In genomic region chr2:170658520-170658919, GRCm38 (mm10) we compare ENCODE assay signal across 27 mouse cellular contexts. TPM values are rescaled to one million over a fixed set of nuclear protein-coding genes. Genes with fewer than 3 reads are reported as not detected.
A peak's percentile ranks its signal among the peaks of the same experiment; 100 is the strongest.
DNase-seq lines count a peak whose midpoint lies in the region; ATAC-seq lines count a peak whose summit lies in the region.
"Had no signal": no experiment of that assay in that cellular context is flagged by ENCODE, and none has a peak within 500 bp of the region (broad histone marks: within the 10 kb centered on the region; RNA-seq: fewer than 3 reads in every experiment).

No protein-coding gene starts in this region.

- H3K4me2 ChIP-seq in hindbrain, embryonic 13.5 days: no peak overlapping the region
- no peak overlapping the region for H3K4me2 ChIP-seq in hindbrain, embryonic 16.5 days (ENCODE audit: low read length)
- H3K4me2 ChIP-seq in neural tube, embryonic 14.5 days (ENCODE audit: low read depth, low read length): no peak overlapping the region
- H3K4me2 ChIP-seq in neural tube, embryonic 15.5 days: no peak overlapping the region
- 0 out of 2 replicates have a peak overlapping the region, but pooled peaks have one; percentile 7 for H3K4me2 ChIP-seq in limb, embryonic 15.5 days
- H3K4me2 ChIP-seq: forebrain, embryonic 15.5 days; heart, embryonic 15.5 days; liver, embryonic 15.5 days had no signal

- H3K27me3 ChIP-seq in hindbrain, embryonic 13.5 days: no peaks in the 10 kb centered on the region
- no peaks in the 10 kb centered on the region for H3K27me3 ChIP-seq in hindbrain, embryonic 16.5 days (replicated peaks; ENCODE audit: control insufficient read depth, insufficient read depth, low read length)
- no peaks in the 10 kb centered on the region for H3K27me3 ChIP-seq in neural tube, embryonic 14.5 days (ENCODE audit: control insufficient read depth, insufficient read depth, low read length)
- H3K27me3 ChIP-seq in neural tube, embryonic 15.5 days (replicated peaks): no peaks in the 10 kb centered on the region
- no peaks in the 10 kb centered on the region for H3K27me3 ChIP-seq in limb, embryonic 15.5 days
- H3K27me3 ChIP-seq: CH12.LX; forebrain, embryonic 15.5 days; heart, embryonic 15.5 days; liver, embryonic 15.5 days had no signal

- H3K9ac ChIP-seq in hindbrain, embryonic 13.5 days: no peak overlapping the region
- no peak overlapping the region for H3K9ac ChIP-seq in hindbrain, embryonic 16.5 days (ENCODE audit: low read depth, low read length)
- no peak overlapping the region for H3K9ac ChIP-seq in neural tube, embryonic 14.5 days (replicated peaks; ENCODE audit: low read depth, low read length)
- no peak overlapping the region for H3K9ac ChIP-seq in neural tube, embryonic 15.5 days (replicated peaks)
- no peak overlapping the region for H3K9ac ChIP-seq in limb, embryonic 15.5 days
- H3K9ac ChIP-seq: forebrain, embryonic 15.5 days; heart, embryonic 15.5 days; liver, embryonic 15.5 days had no signal

- H3K27ac ChIP-seq in hindbrain, embryonic 13.5 days: peak overlapping the region; percentile 44; the same call in 1 of the 2 replicates
- H3K27ac ChIP-seq in hindbrain, embryonic 16.5 days (ENCODE audit: low read depth, low read length): no peak overlapping the region
- no peak overlapping the region for H3K27ac ChIP-seq in neural tube, embryonic 14.5 days (ENCODE audit: low read depth, low read length)
- H3K27ac ChIP-seq in neural tube, embryonic 15.5 days (replicated peaks): no peak overlapping the region
- H3K27ac ChIP-seq in limb, embryonic 15.5 days: peak overlapping the region; percentile 33; the same call in 1 of the 2 replicates
- H3K27ac ChIP-seq: heart, adult 2 months; heart, embryonic 15.5 days; left cerebral cortex, adult 2 months; liver, embryonic 15.5 days had no signal

- DNase-seq in cerebellum, postnatal 36 days: no peak
- no peak for DNase-seq in adrenal gland, adult 8-10 months
- DNase-seq: adrenal gland, adult 2 months; cerebellum, adult 8-10 months; gastrocnemius, postnatal 25 days; heart, adult 2 months; heart, postnatal 4 days; kidney, adult 9 months; kidney, postnatal 36 days; layer of hippocampus, adult 9-11 months; thymus, postnatal 14 days had no signal

- no peaks in the 10 kb centered on the region for H3K9me3 ChIP-seq in hindbrain, embryonic 13.5 days
- H3K9me3 ChIP-seq in hindbrain, embryonic 16.5 days (ENCODE audit: control insufficient read depth, low read length): no peaks in the 10 kb centered on the region
- no peaks in the 10 kb centered on the region for H3K9me3 ChIP-seq in neural tube, embryonic 14.5 days (ENCODE audit: control insufficient read depth, low read length)
- H3K9me3 ChIP-seq in neural tube, embryonic 15.5 days (replicated peaks): no peaks in the 10 kb centered on the region
- H3K9me3 ChIP-seq in limb, embryonic 15.5 days: no peaks in the 10 kb centered on the region
- H3K9me3 ChIP-seq: forebrain, embryonic 15.5 days; heart, embryonic 15.5 days; liver, embryonic 15.5 days had no signal

- H3K4me1 ChIP-seq in hindbrain, embryonic 13.5 days (replicated peaks): peaks cover 49% of the 10 kb centered on the region
- H3K4me1 ChIP-seq in hindbrain, embryonic 16.5 days (ENCODE audit: control insufficient read depth, insufficient read depth, low read depth, low read length): peaks cover 9% of the 10 kb centered on the region
- H3K4me1 ChIP-seq in neural tube, embryonic 14.5 days (ENCODE audit: control insufficient read depth, insufficient read depth, low read length): peaks cover 22% of the 10 kb centered on the region; the same call in 1 of the 2 replicates
- H3K4me1 ChIP-seq in neural tube, embryonic 15.5 days: peaks cover 45% of the 10 kb centered on the region
- peaks cover 9% of the 10 kb centered on the region for H3K4me1 ChIP-seq in limb, embryonic 15.5 days
- H3K4me1 ChIP-seq: heart, embryonic 15.5 days; liver, embryonic 15.5 days had no signal

- ATAC-seq in hindbrain, embryonic 13.5 days (ENCODE audit: low FRiP score): no peak
- no peak for ATAC-seq in hindbrain, embryonic 16.5 days
- ATAC-seq in neural tube, embryonic 14.5 days (ENCODE audit: low read depth): 0 out of 2 replicates have a peak, but pooled peaks have one; percentile 19
- no peak for ATAC-seq in neural tube, embryonic 15.5 days (ENCODE audit: low FRiP score)
- no peak for ATAC-seq in limb, embryonic 15.5 days (ENCODE audit: insufficient number of reproducible peaks, low FRiP score, low TSS enrichment, low read depth)
- ATAC-seq: forebrain, embryonic 15.5 days; lung, postnatal 0 days had no signal

- WGBS in hindbrain, embryonic 13.5 days: 45% methylated on average over 7 of the region's 7 CpGs
- WGBS in hindbrain, embryonic 16.5 days: 55% methylated on average over 7 of the region's 7 CpGs
- 46% methylated on average over 7 of the region's 7 CpGs for WGBS in neural tube, embryonic 14.5 days
- WGBS in neural tube, embryonic 15.5 days: 38% methylated on average over 7 of the region's 7 CpGs
- WGBS in limb, embryonic 15.5 days: 27% methylated on average over 7 of the region's 7 CpGs

- no peaks in the 10 kb centered on the region for H3K36me3 ChIP-seq in hindbrain, embryonic 13.5 days
- no peaks in the 10 kb centered on the region for H3K36me3 ChIP-seq in hindbrain, embryonic 16.5 days (ENCODE audit: control insufficient read depth, insufficient read depth, low read length)
- no peaks in the 10 kb centered on the region for H3K36me3 ChIP-seq in neural tube, embryonic 14.5 days (ENCODE audit: control insufficient read depth, insufficient read depth, low read length)
- H3K36me3 ChIP-seq in neural tube, embryonic 15.5 days: no peaks in the 10 kb centered on the region
- no peaks in the 10 kb centered on the region for H3K36me3 ChIP-seq in limb, embryonic 15.5 days
- H3K36me3 ChIP-seq: forebrain, embryonic 15.5 days; heart, embryonic 15.5 days; liver, embryonic 15.5 days had no signal

- H3K4me3 ChIP-seq in hindbrain, embryonic 13.5 days: no peak overlapping the region
- no peak overlapping the region for H3K4me3 ChIP-seq in hindbrain, embryonic 16.5 days (ENCODE audit: low read length)
- no peak overlapping the region for H3K4me3 ChIP-seq in neural tube, embryonic 14.5 days (ENCODE audit: low read depth, low read length)
- H3K4me3 ChIP-seq in neural tube, embryonic 15.5 days (replicated peaks): no peak overlapping the region
- no peak overlapping the region for H3K4me3 ChIP-seq in limb, embryonic 15.5 days
- H3K4me3 ChIP-seq: forebrain, embryonic 15.5 days; heart, adult 2 months; heart, embryonic 15.5 days; left cerebral cortex, adult 2 months; liver, embryonic 15.5 days had no signal

RNA-seq across cellular contexts. Expression of gene 4930470P17Rik, which starts 56.7 kb away (rescaled TPM):
- not detected in 2 replicates for polyA plus RNA-seq in hindbrain, embryonic 13.5 days (2015; fragmentation: Nextera tagmentation; extraction: Ambion mirVana)
- polyA plus RNA-seq in hindbrain, embryonic 16.5 days (2015; fragmentation: Nextera tagmentation; extraction: Ambion mirVana): 0.19 and 0.36 TPM in 2 replicates
- polyA plus RNA-seq in neural tube, embryonic 14.5 days (2014; fragmentation: Nextera tagmentation; extraction: Ambion mirVana): 0.26 TPM in 1 of 2 replicates, not detected in the other
- 0.36 TPM in 1 of 2 replicates, not detected in the other for polyA plus RNA-seq in neural tube, embryonic 15.5 days (2015; fragmentation: Nextera tagmentation; extraction: Ambion mirVana)
- polyA plus RNA-seq in limb, embryonic 15.5 days (2015; fragmentation: Nextera tagmentation; extraction: Ambion mirVana): not detected in 2 replicates
- total RNA-seq in adrenal gland, adult 8-10 months (2022): not detected
- total RNA-seq: adrenal gland, adult 2 months; CH12.LX; common myeloid progenitor, adult 5-6 weeks; gastrocnemius, postnatal 25 days; heart, adult 2 months; heart, postnatal 4 days; left cerebral cortex, adult 2 months; megakaryocyte progenitor cell, adult 5-6 weeks had no signal
- polyA plus RNA-seq: adrenal gland, adult 2 months; embryonic facial prominence, embryonic 11.5 days; forebrain, embryonic 15.5 days; heart, adult 2 months; heart, embryonic 15.5 days; intestine, embryonic 14.5 days; limb, embryonic 11.5 days; liver, embryonic 15.5 days; lung, postnatal 0 days had no signal

Comparison
In these comparisons a context has a peak if more than half of its experiments do, and no peak if none do; other contexts are left out.
1. H3K27ac ChIP-seq: peak in hindbrain, embryonic 13.5 days (single experiment) and limb, embryonic 15.5 days (single experiment); none in hindbrain, embryonic 16.5 days (single experiment), neural tube, embryonic 14.5 days (single experiment) and neural tube, embryonic 15.5 days (single experiment).